Mouse (Mus musculus) layer of hippocampus, adult 8-10 months (tissue): Measurements from ENCODE around the gene Gm28363. TPM values are rescaled to one million over a fixed set of nuclear protein-coding genes. Genes with fewer than 3 reads are reported as not detected.
"Not testable (repeated sequence)": the region's sequence is repeated elsewhere in the genome, so short reads cannot be mapped to it uniquely, and the experiment has no call there.

Experiments
- DNase-seq, 2 experiments: peaks; one replicate each; pipeline ENCODE4 v3.0.0; 2022; ENCODE audit warnings: low spot score in 2 of 2
- total RNA-seq, 4 experiments: library from RNA; stranded (reverse); gene quantifications; 2 replicates each; pipeline ENCODE4 v1.2.4; 2022

The Gm28363 gene
- total RNA-seq, result not detected

DNA sequence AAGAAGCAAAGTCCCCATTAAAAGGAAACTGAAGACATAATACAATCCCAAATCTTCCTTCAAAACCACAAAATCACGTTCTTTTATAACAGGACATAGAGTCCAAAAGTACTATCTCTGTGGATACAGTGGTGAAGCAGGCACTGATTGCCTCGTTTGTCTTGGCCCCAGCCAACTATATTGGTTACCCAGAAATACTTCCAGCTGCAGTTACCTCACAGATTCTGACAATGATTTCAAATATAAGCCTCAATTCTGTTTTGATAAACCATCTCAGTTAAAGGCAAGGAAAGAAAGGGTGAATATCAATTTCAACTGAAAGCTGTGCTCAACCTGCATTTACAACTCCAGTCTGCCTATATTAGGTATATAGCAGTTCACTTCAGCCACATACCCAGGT is at the start of gene Gm28363:
TSS of gene Gm28363 (plus strand) at position 301 of the 400 bp plus-strand sequence.
- not testable (repeated sequence) for DNase-seq

DNA sequence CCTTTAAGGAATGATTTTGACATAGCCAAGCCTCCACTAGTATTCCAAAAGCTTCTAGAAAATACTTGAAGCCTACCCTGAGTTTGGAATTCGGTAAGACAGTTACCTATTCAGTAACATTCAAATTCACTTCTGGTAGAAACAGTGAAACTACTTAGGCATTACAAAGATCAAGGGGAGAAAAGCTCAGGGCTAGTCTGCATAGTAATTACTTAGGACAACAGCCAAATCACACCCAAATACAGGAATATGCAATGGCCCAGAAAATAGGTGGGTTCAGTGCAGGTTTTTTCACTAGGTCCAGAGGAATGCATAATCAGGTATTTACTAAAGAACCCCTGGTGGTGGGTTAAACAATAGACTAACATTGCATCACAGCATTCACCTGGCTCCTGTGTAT is 46.7 kb upstream of the Gm28363 start:
- DNase-seq, result not testable (repeated sequence)

Other genes starting within 250 kb of the Gm28363 start
- gene B020011L13Rik, start 84.0 kb downstream of the Gm28363 start, total RNA-seq, result not detected
- not detected for gene Gm28360, start 132.9 kb downstream of the Gm28363 start, total RNA-seq
- not detected for gene Gm28168, start 230.9 kb downstream of the Gm28363 start, total RNA-seq